Mouse (Mus musculus) ES-E14 (cell line): ENCODE measurements at regions not wholly inside any gene's neighbourhood (a gene's known extent, or its start where the extent isn't known, plus 50 kb on each side); places are given as distances from the start of the nearest gene placed in this dataset.
"Not testable (repeated sequence)": the region's sequence is repeated elsewhere in the genome, so short reads cannot be mapped to it uniquely, and the experiment has no call there.

Source experiments
- DNase-seq: peaks from one replicate; pipeline ENCODE4 v3.0.0-alpha.2; 2013; ENCODE audit warnings: low read depth, low spot score
- H3K27ac ChIP-seq: 2 replicates; pipeline ENCODE4 v1.5.1; 2012; ENCODE audit warnings: low read depth, mild to moderate bottlenecking, low read length, moderate library complexity, mixed read lengths; ENCODE audit not compliant: poor library complexity, insufficient read depth, severe bottlenecking
- H3K36me3 ChIP-seq: 2 replicates; pipeline ENCODE4 v1.6.1; 2012; ENCODE audit warnings: mild to moderate bottlenecking, low read length, moderate library complexity, mixed read lengths; ENCODE audit not compliant: control insufficient read depth, poor library complexity, insufficient read depth, severe bottlenecking
- H3K4me1 ChIP-seq, 2 experiments: fragments of 150-350 bp in 1 of 2; sonication (generic) in 1 of 2; 2 replicates each; pipeline ENCODE4 v1.6.1; 2012; ENCODE audit warnings: low read length in 2 of 2, mild to moderate bottlenecking in 1 of 2, mixed read lengths in 1 of 2; ENCODE audit not compliant: control insufficient read depth in 2 of 2, insufficient read depth in 2 of 2, poor library complexity in 1 of 2
- H3K4me3 ChIP-seq, 2 experiments: fragments of 150-350 bp in 1 of 2; sonication (generic) in 1 of 2; 2 replicates each; pipeline ENCODE4 v1.5.1; 2012; ENCODE audit warnings: low read length in 2 of 2, low read depth in 1 of 2, mild to moderate bottlenecking in 1 of 2, mixed read lengths in 1 of 2; ENCODE audit not compliant: insufficient read depth in 1 of 2, poor library complexity in 1 of 2, severe bottlenecking in 1 of 2
- H3K9ac ChIP-seq: 2 replicates; pipeline ENCODE4 v1.6.1; 2012; ENCODE audit warnings: low read depth, mild to moderate bottlenecking, low read length, mixed read lengths; ENCODE audit not compliant: poor library complexity, insufficient read depth, severe bottlenecking
- H3K9me3 ChIP-seq: fragments of 150-350 bp; sonication (generic); 2 replicates; pipeline ENCODE4 v1.6.1; 2012; ENCODE audit warnings: low read depth, mild to moderate bottlenecking, low read length; ENCODE audit not compliant: control insufficient read depth, insufficient read depth
- CHD2 ChIP-seq: IDR thresholded peaks from 2 replicates; pipeline ENCODE4 v1.6.1; 2014; ENCODE audit warnings: mild to moderate bottlenecking, low read depth, low read length, inconsistent platforms
- HCFC1 ChIP-seq: IDR thresholded peaks from 2 replicates; pipeline ENCODE4 v1.6.1; 2012; ENCODE audit warnings: low read length, inconsistent platforms, borderline replicate concordance; ENCODE audit not compliant: insufficient read depth
- MAFK ChIP-seq: IDR thresholded peaks from 2 replicates; pipeline ENCODE4 v1.6.1; 2014; ENCODE audit warnings: mild to moderate bottlenecking, low read depth, low read length, inconsistent platforms; ENCODE audit not compliant: insufficient read depth
- ZC3H11A ChIP-seq: IDR thresholded peaks from 2 replicates; pipeline ENCODE4 v1.6.1; 2012; ENCODE audit warnings: low read depth, mild to moderate bottlenecking, inconsistent platforms, low read length, borderline replicate concordance
- ZNF384 ChIP-seq: IDR thresholded peaks from 2 replicates; pipeline ENCODE4 v1.6.1; 2012; ENCODE audit warnings: low read depth, low read length, inconsistent platforms
- in situ Hi-C, 2 experiments: fragments of 600-800 bp; cut with MboI; formaldehyde crosslinking; loops; one replicate each; pipeline ENCODE4 v1.15.1; 2025; ENCODE audit warnings: low sequenced_read_pairs in 2 of 2, inconsistent platforms in 1 of 2; ENCODE audit not compliant: unreplicated experiment in 2 of 2

DNA sequence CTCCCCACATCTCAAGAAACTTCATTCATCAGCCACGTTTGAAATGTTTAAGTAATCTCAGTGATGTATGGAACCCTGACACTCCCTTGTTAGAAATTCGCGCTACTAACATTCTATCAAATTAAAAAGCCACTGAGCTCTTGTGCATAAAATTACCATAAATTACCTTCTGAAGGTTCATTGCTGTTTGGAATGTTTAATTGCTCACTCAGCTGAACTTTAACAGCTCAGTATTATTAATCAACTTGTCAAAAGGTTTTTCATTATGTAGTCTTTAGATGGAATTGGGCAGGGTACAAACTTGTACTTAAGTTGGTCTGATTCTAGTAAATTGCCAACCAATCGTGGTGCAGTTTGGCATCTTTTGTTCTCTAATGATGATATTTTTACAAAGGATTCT, 108.5 kb upstream of the Dph6 start:
- Histone ChIP-seq H3K27ac (no peak overlapping the region), H3K9ac (no peak overlapping the region), H3K36me3 (no peaks in the 10 kb centered on the region), H3K9me3 (no peaks in the 10 kb centered on the region), H3K4me3 (no peak overlapping the region), H3K4me1 (no peaks in the 10 kb centered on the region)
- DNase-seq = no peak
- in situ Hi-C loops = no loop called here
- no peak for TF ChIP-seq MAFK
- TF ChIP-seq ZNF384 = no peak
- TF ChIP-seq HCFC1 = no peak
- no peak for TF ChIP-seq CHD2
- no peak for TF ChIP-seq ZC3H11A

GRCm38 (mm10) chr2:114773723-114774122, 119.0 kb upstream of the Dph6 start:
- in situ Hi-C loops, H3K4me3 ChIP-seq, H3K9ac ChIP-seq, DNase-seq, H3K9me3 ChIP-seq, H3K27ac ChIP-seq, H3K36me3 ChIP-seq, H3K4me1 ChIP-seq: not testable (repeated sequence)

DNA sequence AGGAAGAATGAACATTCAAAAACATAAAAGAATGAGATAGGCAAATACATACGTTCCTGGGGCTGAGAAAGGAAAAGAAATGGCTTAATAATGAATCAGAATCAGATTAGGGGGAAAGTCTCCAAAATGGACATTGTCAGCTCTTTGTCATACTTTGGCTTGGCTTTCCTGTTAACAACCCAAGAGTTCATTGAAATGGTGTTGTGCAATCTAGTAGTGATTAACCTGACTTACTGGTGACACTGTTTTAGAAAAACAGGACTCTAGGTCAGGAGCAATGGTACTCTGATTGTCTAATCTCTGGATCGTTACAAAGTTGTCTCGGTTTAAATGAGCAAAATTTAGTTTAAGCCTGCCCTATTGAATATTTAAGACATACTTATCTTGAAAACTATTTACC, 119.5 kb upstream of the Dph6 start:
- DNase-seq = no peak
- no peaks in the 10 kb centered on the region for H3K9me3 ChIP-seq
- no peak for TF ChIP-seq CHD2
- no peak for TF ChIP-seq MAFK
- no peak for TF ChIP-seq ZC3H11A
- no peak for TF ChIP-seq HCFC1
- no peak for TF ChIP-seq ZNF384
- no peaks in the 10 kb centered on the region for H3K4me1 ChIP-seq
- H3K4me3 ChIP-seq = no peak overlapping the region
- no peaks in the 10 kb centered on the region for H3K36me3 ChIP-seq
- no peak overlapping the region for H3K27ac ChIP-seq
- H3K9ac ChIP-seq = no peak overlapping the region
- in situ Hi-C loops = no loop called here

GRCm38 (mm10) chr2:114775532-114775931, 120.8 kb upstream of the Dph6 start:
- Histone ChIP-seq H3K36me3 (no peaks in the 10 kb centered on the region), H3K9me3 (no peaks in the 10 kb centered on the region), H3K27ac (no peak overlapping the region), H3K4me3 (no peak overlapping the region), H3K9ac (no peak overlapping the region), H3K4me1 (no peaks in the 10 kb centered on the region)
- no peak for DNase-seq
- TF ChIP-seq ZNF384 (no peak), ZC3H11A (no peak), MAFK (no peak)
- in situ Hi-C loops = no loop called here

DNA sequence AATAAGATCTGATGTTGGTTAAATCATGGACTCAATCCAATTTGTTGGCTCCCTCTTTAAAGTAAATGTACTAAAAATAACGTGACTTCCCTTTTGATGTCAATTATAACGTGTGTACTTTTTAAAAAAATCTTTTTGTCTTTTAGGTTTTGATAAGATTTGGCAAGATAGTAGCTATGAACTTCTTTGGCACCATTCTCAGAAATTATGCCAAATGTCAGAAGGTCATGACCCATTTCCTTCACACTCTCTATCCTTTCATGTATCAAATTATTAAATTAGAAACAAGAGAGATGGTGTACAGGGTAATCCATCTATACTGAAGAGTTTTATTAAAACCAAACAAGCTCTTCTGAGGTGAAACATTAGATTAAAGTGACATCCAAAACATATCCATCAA, 121.4 kb upstream of the Dph6 start:
- no peak for TF ChIP-seq HCFC1
- no peak for TF ChIP-seq MAFK
- no peak for TF ChIP-seq CHD2
- TF ChIP-seq ZNF384 = no peak
- TF ChIP-seq ZC3H11A = no peak
- H3K36me3 ChIP-seq = no peaks in the 10 kb centered on the region
- DNase-seq = no peak
- in situ Hi-C loops = no loop called here
- H3K9ac ChIP-seq = no peak overlapping the region
- H3K9me3 ChIP-seq = no peaks in the 10 kb centered on the region
- H3K4me3 ChIP-seq = no peak overlapping the region
- H3K4me1 ChIP-seq = no peaks in the 10 kb centered on the region
- no peak overlapping the region for H3K27ac ChIP-seq
